Mouse (Mus musculus): ENCODE results near the gene Gm20388. TPM values are rescaled to one million over a fixed set of nuclear protein-coding genes. Genes with fewer than 3 reads are reported as not detected.

Gene Gm20388
- total RNA-seq, 2 experiments from 2014 or later, result 4.0 TPM; not detected in 1

GRCm38 (mm10) chr8:120685591-120685990 is 775.0 kb downstream of the Gm20388 start:
- DNase-seq, result no peak

- DNase-seq, result peak; percentile 60 to 83
Measured at GRCm38 (mm10) chr8:120686051-120686450, 775.4 kb downstream of the Gm20388 start.

- no peak for DNase-seq
Measured at GRCm38 (mm10) chr8:120686576-120686975, 775.9 kb downstream of the Gm20388 start.

GRCm38 (mm10) chr8:120687786-120688185 is 777.1 kb downstream of the Gm20388 start:
- peak; percentile 69 to 79 for DNase-seq

- DNase-seq, result no peak
Measured at GRCm38 (mm10) chr8:120688511-120688910, 777.9 kb downstream of the Gm20388 start.

GRCm38 (mm10) chr8:120692934-120693333 is 782.3 kb downstream of the Gm20388 start:
- no peak for DNase-seq

DNA sequence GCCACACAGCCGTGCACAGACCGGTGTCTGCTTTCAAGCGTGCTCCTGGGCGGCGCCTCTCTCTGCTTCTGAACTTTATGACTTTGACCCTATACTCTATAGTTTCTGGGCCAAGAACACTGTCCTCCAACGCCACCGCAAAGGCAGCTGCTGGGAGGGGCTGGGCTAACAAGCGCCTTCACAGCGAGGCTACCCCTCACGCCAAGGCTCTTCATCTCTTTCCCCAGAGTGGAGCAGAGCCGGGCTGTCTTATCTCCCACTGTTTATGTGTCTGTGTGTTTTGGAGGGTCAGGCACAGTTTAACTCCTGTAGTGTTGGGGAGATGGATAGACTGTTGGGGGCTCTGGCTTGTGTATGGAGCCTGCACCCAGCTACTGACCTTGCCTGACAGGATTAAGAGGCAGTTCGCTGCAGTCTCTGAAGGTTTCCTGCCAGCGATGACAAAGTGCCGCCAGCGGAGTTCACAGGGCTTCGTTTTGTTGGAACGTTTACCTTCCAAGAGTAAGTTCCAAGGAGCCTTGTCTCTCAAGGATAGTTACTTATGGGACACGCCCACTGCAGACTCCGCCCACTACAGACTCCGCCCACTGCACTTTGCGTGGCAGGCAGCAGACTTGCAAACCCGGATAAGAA is 783.3 kb downstream of the Gm20388 start:
- no peak for DNase-seq

DNA sequence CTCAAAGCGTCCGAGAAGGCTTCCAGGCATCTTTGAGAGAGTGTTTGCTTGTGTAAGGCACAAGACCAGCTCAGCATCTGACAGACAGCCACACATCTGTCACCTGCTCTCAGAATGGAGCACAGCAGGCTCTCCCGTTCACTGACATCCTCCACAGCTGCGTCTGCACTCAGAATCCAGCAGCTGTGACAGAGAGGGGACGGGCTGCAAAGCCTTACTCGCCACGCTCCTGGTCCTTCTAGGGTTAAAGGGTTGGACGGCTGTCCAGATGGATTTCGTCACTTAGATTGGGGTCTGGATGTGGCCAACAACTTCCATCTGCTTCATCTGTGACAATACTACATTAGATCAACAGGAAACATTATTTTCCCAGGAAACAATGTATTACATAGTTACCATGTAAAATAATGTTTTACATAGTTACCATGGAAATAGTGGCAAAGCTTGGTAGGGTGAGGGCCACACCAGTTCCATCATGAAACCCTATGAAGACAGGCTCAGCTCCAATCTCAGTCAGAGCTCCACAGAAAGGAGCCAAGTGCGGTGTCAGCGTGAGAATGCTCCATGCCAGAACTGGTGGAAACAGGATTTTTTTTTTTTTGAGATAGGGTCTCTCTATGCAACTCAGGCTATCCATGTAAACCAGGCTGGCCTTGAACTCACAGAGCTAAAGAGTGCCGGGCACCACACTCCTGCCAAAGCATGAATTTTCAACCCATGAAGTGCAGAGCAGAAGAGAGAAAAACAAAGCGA is 785.9 kb downstream of the Gm20388 start:
- peak; percentile 61 to 66 for DNase-seq

DNA sequence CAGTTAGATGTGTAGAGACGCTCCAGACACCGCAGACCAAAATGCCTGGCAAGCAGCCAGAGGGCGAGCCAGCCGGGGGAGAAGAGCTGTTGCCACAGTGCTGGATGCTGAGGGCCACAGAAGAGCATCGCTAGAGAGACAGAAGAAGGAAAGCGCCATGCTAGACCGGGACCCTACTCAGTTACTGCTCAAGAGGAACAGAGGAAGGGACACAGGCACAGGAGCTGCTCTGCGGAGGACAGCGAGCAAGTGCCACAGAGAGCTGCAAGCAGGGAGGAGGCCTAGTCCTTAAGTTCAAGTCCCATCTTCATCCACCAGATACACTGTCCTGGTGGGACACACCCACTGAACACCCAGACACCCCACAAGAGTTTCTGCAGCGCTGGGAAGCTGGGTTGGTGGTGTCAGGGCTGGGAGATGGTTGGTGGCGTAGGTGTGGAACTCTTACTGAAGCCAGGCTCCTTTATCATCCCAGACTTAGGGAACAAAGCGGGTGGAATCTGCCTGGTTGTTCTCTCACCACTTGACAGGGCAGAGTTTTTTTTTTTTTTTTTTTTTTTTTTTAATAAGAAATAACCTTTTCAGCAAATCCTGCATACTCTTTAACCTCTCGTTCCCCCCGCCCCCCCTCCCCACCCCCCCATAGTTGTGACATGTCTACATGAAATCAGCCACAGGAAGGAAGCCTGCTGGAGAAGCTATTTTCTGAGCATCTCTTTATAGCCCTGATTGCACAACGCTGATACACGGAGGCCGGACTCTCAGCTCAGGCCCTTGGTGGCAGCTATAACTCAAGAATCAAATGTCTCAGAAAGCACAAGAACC is 786.7 kb downstream of the Gm20388 start:
- DNase-seq, result peak; percentile 66 to 67

DNA sequence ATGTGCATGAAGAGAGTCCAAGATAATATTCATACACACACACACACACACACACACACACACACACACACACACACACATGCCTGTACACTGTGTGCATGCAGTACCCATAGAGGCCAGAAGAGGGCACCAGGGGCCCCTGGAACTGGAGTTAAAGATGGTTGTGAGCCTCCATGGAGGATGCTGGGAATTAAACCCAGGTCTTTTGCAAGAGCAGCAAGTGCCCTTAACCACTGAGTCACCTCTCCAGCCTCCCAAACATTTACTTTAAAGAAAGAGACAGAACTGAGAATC is 787.3 kb downstream of the Gm20388 start:
- peak in 1 of 2 experiments; percentile 36 for DNase-seq

GRCm38 (mm10) chr8:120698426-120698825 is 787.8 kb downstream of the Gm20388 start:
- DNase-seq, result peak; percentile 28 to 39

GRCm38 (mm10) chr8:120699079-120699478 is 788.4 kb downstream of the Gm20388 start:
- peak in 1 of 2 experiments; percentile 35 for DNase-seq

- DNase-seq, result peak in 1 of 2 experiments; percentile 33
Measured at GRCm38 (mm10) chr8:120699565-120699964, 788.9 kb downstream of the Gm20388 start.

DNA sequence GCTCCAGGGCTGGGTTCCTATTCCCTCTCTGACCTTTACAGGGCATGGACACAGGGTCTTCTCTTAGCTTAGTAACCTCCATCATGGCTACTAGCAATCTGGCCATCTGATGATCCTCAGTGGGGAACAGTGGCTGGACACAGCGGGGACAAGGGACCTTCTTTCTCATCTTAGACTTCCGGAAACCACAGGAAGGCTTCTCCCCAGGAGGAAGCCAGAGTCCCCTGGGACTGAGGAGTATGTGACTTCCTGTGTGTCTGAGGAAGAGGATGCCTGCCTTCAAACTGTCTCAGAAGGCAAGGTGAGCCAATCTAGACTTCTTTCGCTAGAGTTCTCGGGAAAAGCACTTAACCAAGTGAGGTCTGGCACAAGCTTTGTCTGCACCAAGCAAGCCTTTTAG is 789.4 kb downstream of the Gm20388 start:
- peak in 1 of 2 experiments; percentile 31 for DNase-seq

- peak in 1 of 2 experiments; percentile 31 for DNase-seq
Measured at GRCm38 (mm10) chr8:120701758-120702465, 791.3 kb downstream of the Gm20388 start.

- peak; percentile 65 to 66 for DNase-seq
Measured at GRCm38 (mm10) chr8:120704203-120704602, 793.6 kb downstream of the Gm20388 start.

- no peak for DNase-seq
Measured at GRCm38 (mm10) chr8:120705163-120705562, 794.5 kb downstream of the Gm20388 start.

DNA sequence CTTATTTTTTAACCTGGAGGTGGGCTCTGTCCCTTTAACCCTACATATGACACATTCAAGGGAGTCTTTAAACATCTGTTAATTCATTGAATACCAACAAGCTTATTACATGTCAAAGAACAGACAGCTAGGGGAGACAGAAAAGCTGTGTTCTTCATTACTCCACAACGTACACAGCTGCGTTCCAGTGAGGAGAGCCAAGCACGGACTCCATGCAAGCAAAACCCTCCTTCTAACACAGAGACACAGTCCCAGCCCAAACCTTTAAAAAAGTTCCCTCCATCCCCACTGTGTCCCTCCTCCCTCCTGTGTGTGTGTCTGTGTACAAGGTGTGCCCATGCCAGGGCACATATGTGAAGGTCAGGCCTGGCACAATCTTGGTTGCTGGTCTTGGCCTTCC is 795.6 kb downstream of the Gm20388 start:
- DNase-seq, result no peak

- DNase-seq, result no peak
Measured at GRCm38 (mm10) chr8:120709176-120709575, 798.5 kb downstream of the Gm20388 start.

- no peak for DNase-seq
Measured at GRCm38 (mm10) chr8:120715200-120715599, 804.6 kb downstream of the Gm20388 start.

DNA sequence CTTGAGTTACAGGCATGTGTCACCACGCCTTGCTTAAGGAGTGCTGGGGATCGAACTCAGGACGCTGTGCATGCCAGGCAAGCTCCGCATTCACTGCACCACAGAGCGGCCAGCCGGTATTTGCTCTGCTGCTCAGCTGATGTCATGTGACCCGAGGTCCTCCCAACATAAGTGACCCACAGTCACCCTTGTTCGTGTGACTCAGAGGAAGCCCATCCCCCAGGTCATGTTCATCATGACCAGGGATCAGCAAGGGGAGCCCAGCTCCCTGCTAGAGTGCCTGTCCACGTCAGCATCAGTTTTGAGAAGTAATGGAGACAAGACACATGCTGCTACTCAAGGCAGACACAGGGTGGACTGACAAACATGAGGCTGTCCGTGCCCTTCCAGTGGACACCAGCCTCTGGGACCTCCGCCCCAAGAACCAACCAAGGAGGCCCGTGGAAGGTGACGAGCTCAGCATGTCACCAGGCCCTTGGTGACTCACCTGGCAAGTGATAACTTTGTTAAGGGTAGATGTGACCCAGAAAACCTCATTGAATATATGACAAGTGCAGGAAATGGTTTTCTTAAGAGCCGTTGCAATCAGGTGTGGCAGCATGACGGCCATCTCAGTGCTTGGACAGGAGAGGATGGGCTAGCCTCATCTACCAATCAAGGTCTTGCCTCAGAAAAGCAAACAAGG is 805.5 kb downstream of the Gm20388 start:
- DNase-seq, result no peak
